Mouse (Mus musculus) megakaryocyte progenitor cell, adult 5-6 weeks (primary cell): Measurements from ENCODE around the gene Lrrfip2. TPM values are rescaled to one million over a fixed set of nuclear protein-coding genes. Genes with fewer than 3 reads are reported as not detected.

Source experiments
- ATAC-seq: replicated peaks from 2 replicates; pipeline ENCODE4 v1.8.0; 2016; ENCODE audit warnings: mild to moderate bottlenecking, moderate TSS enrichment, inconsistent platforms; ENCODE audit not compliant: poor library complexity
- total RNA-seq, 2 experiments: library from RNA; stranded (forward) in 1 of 2; stranded (reverse) in 1 of 2; fragments of 157-497, 149-512 nt in 1 of 2; fragments of 200-1000 nt in 1 of 2; gene quantifications; 2 replicates each; pipeline versions ENCODE4 v1.2.3 to v1.2.4; 2015 to 2017

Gene Lrrfip2
- total RNA-seq, 2 experiments from 2014 or later = 48.3 to 66.8 TPM

DNA sequence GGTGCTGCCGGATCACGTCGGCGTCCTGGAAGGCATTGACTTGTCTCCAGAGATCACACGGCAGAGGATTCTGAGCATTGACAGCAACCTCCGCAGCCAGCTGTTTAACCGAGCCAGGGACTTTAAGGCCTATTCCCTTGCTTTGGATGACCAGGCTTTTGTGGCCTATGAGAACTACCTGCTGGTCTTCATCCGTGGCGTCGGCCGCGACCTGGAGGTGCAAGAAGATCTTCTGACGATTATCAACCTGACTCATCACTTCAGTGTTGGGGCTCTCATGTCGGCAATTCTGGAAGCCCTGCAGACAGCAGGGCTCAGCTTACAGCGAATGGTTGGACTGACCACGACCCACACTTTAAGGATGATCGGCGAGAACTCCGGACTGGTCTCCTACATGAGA is 155.0 kb downstream of the Lrrfip2 start:
- ATAC-seq = 0 out of 2 replicates have a peak, but pooled peaks have one; percentile 0

- no peak for ATAC-seq
Observed at GRCm38 (mm10) chr9:111272996-111273785, 155.8 kb downstream of the Lrrfip2 start.

DNA sequence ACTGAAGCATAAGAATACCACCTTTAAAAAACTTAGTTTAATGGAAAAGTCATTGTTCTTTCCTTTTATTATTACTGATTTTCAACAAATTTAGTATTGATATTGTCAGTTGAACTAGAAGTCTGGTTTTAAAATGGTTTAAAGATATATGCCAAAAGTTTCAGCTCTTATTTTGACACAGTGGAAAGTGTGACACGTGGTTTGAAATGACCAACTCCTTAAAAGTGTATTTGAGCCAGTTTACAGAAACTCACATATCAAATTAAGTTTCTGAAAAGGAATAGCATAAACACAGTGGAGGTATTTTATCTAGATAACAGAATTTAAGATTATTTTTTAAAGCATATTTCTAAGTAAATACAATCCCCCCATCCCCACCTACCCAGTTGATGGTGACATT is 156.6 kb downstream of the Lrrfip2 start:
- no peak for ATAC-seq

GRCm38 (mm10) chr9:111275156-111275555 is 157.8 kb downstream of the Lrrfip2 start:
- no peak for ATAC-seq

Other genes with a start within 250 kb of the Lrrfip2 start
- gene Als2cl, start 237.7 kb upstream of the Lrrfip2 start, total RNA-seq (2015) = 0.07 and 0.44 TPM in 2 replicates
- gene Als2cl, start 237.7 kb upstream of the Lrrfip2 start, total RNA-seq (2017) = 0.08 and 0.20 TPM in 2 replicates
- not detected in 2 replicates for gene Tmie, start 237.5 kb upstream of the Lrrfip2 start, total RNA-seq (2015)
- gene Tmie, start 237.5 kb upstream of the Lrrfip2 start, total RNA-seq (2017) = not detected in 2 replicates
- not detected in 2 replicates for gene Fam240a, start 200.7 kb upstream of the Lrrfip2 start, total RNA-seq (2015)
- gene Fam240a, start 200.7 kb upstream of the Lrrfip2 start, total RNA-seq (2017) = not detected in 2 replicates
- gene Tdgf1, start 171.4 kb upstream of the Lrrfip2 start, total RNA-seq (2015) = not detected in 2 replicates
- not detected in 2 replicates for gene Tdgf1, start 171.4 kb upstream of the Lrrfip2 start, total RNA-seq (2017)
- 0.35 TPM in 1 of 2 replicates, not detected in the other for gene Lrrc2, start 166.0 kb upstream of the Lrrfip2 start, total RNA-seq (2015)
- gene Lrrc2, start 166.0 kb upstream of the Lrrfip2 start, total RNA-seq (2017) = not detected in 2 replicates
- not detected in 2 replicates for gene Rtp3, start 127.0 kb upstream of the Lrrfip2 start, total RNA-seq (2015)
- gene Rtp3, start 127.0 kb upstream of the Lrrfip2 start, total RNA-seq (2017) = not detected in 2 replicates
- gene Ltf, start 98.3 kb upstream of the Lrrfip2 start, total RNA-seq (2015) = 147 and 161 TPM in 2 replicates
- gene Ltf, start 98.3 kb upstream of the Lrrfip2 start, total RNA-seq (2017) = 168 and 196 TPM in 2 replicates
- gene Ccrl2, start 60.1 kb upstream of the Lrrfip2 start, total RNA-seq (2015) = 2.9 and 4.1 TPM in 2 replicates
- 3.9 and 8.9 TPM in 2 replicates for gene Ccrl2, start 60.1 kb upstream of the Lrrfip2 start, total RNA-seq (2017)
- gene Mlh1, start 154.2 kb downstream of the Lrrfip2 start, total RNA-seq (2015) = 51.8 and 51.9 TPM in 2 replicates
- 46.6 and 58.4 TPM in 2 replicates for gene Mlh1, start 154.2 kb downstream of the Lrrfip2 start, total RNA-seq (2017)
- 19.1 and 23.8 TPM in 2 replicates for gene Epm2aip1, start 154.3 kb downstream of the Lrrfip2 start, total RNA-seq (2015)
- 12.4 and 17.8 TPM in 2 replicates for gene Epm2aip1, start 154.3 kb downstream of the Lrrfip2 start, total RNA-seq (2017)
- not detected in 2 replicates for gene Trank1, start 194.1 kb downstream of the Lrrfip2 start, total RNA-seq (2015)
- not detected in 2 replicates for gene Trank1, start 194.1 kb downstream of the Lrrfip2 start, total RNA-seq (2017)